Mouse (Mus musculus) Patski (cell line): Measurements from ENCODE around the gene Ermard. TPM values are rescaled to one million over a fixed set of nuclear protein-coding genes. Genes with fewer than 3 reads are reported as not detected.

Experiments
- ATAC-seq: fragments of 100-300 bp; one replicate; pipeline ENCODE4 v1.8.0; 2021
- CTCF ChIA-PET: fragments of 350-600 bp; sonication (Branson Sonifier 250); formaldehyde crosslinking; loops from one replicate; lab custom pipeline; 2022; ENCODE audit warnings: inconsistent platforms; lab: Charles Lee
- POLR2A ChIA-PET: fragments of 350-600 bp; sonication (Branson Sonifier 250); formaldehyde crosslinking; loops from one replicate; lab custom pipeline; 2022; ENCODE audit warnings: antibody characterized with exemption, inconsistent platforms; lab: Charles Lee
- DNase-seq: peaks from one replicate; pipeline ENCODE4 v3.0.0-alpha.2; 2011; ENCODE audit warnings: low read depth, low spot score
- H3K27me3 ChIP-seq: fragments of 371-371 bp; one replicate; pipeline ENCODE4 v1.5.1; 2021
- CTCF ChIP-seq: fragments of 100-300 bp; IDR thresholded peaks from one replicate; pipeline ENCODE4 v1.5.1; 2021
- in situ Hi-C: fragments of 300-500 bp; cut with MboI; formaldehyde crosslinking; loops from 3 replicates; pipeline ENCODE4 v1.11.1; 2018; ENCODE audit warnings: low pct_unique_long_range_greater_than_20kb, mixed read lengths
- polyA plus RNA-seq: library from polyadenylated mRNA; unstranded; gene quantifications from one replicate; pipeline ENCODE4 v1.2.3, GENCODE M21; 2021

Ermard gene
- polyA plus RNA-seq, 1 experiment from 2014 or later: 50.2 TPM

GRCm38 (mm10) chr17:15129630-15130287, 88.8 kb downstream of the Ermard start:
- in situ Hi-C loops: no loop called here
- ChIA-PET POLR2A (no interaction called here), CTCF (interaction anchor here (2.2 to 2.7 kb wide), 3 partner anchors 14 to 64 kb away, joined by 6 to 7 read pairs (median 6); no protein-coding TSS in a partner anchor)
- no peak for DNase-seq
- H3K27me3 ChIP-seq: peaks cover 5% of the 10 kb centered on the region
- no peak for ATAC-seq
- no peak for TF ChIP-seq CTCF

GRCm38 (mm10) chr17:15130288-15130656, 89.3 kb downstream of the Ermard start:
- in situ Hi-C loops: no loop called here
- peaks cover 5% of the 10 kb centered on the region for H3K27me3 ChIP-seq
- POLR2A ChIA-PET: no interaction called here
- CTCF ChIA-PET: interaction anchor here (1.0 to 2.7 kb wide), 4 partner anchors 13 to 65 kb away, joined by 4 to 7 read pairs (median 6); no protein-coding TSS in a partner anchor
- ATAC-seq: no peak
- TF ChIP-seq CTCF: no peak
- no peak for DNase-seq

GRCm38 (mm10) chr17:15134905-15135669, 94.1 kb downstream of the Ermard start:
- in situ Hi-C loops: no loop called here
- no peak for TF ChIP-seq CTCF
- no peaks in the 10 kb centered on the region for H3K27me3 ChIP-seq
- DNase-seq: no peak
- ChIA-PET POLR2A (no interaction called here), CTCF (no interaction called here)
- ATAC-seq: no peak

- DNase-seq (no peak), ATAC-seq (no peak)
- ChIA-PET POLR2A (interaction anchor here (0.5 kb wide), 1 partner anchor 37 kb away, joined by 3 read pairs; no protein-coding TSS in a partner anchor), CTCF (interaction anchor here (0.7 to 1.1 kb wide), 2 partner anchors 9 to 13 kb away, joined by 3 read pairs; no protein-coding TSS in a partner anchor)
- no peaks in the 10 kb centered on the region for H3K27me3 ChIP-seq
- no peak for TF ChIP-seq CTCF
- in situ Hi-C loops: no loop called here
Observed at GRCm38 (mm10) chr17:15137443-15137842, 96.4 kb downstream of the Ermard start.

Other genes starting within 250 kb of the Ermard start
- gene Wdr27, start 98.0 kb upstream of the Ermard start, polyA plus RNA-seq: 5.7 TPM
- 31.9 TPM for gene 1600012H06Rik, start 98.0 kb upstream of the Ermard start, polyA plus RNA-seq
- gene Phf10, start 79.9 kb upstream of the Ermard start, polyA plus RNA-seq: 71.5 TPM
- gene 9030025P20Rik, start 62.7 kb upstream of the Ermard start, polyA plus RNA-seq: 14.5 TPM
- not detected for gene Gm3417, start 62.4 kb upstream of the Ermard start, polyA plus RNA-seq
- gene Gm3435, start 31.0 kb upstream of the Ermard start, polyA plus RNA-seq: 4.1 TPM
- 0.19 TPM for gene Tcte3, start 280 bp downstream of the Ermard start, polyA plus RNA-seq
- 1.5 TPM for gene Gm3448, start 329 bp downstream of the Ermard start, polyA plus RNA-seq